Mouse (Mus musculus): ENCODE measurements at regions not wholly inside any gene's neighbourhood (a gene's known extent, or its start where the extent isn't known, plus 50 kb on each side); places are given as distances from the start of the nearest gene placed in this dataset.

GRCm38 (mm10) chr12:112235841-112236240, 89.8 kb downstream of the Kif26a start:
- no peak for DNase-seq (ENCODE audit: low spot score in 2 of 2)

GRCm38 (mm10) chr12:112237061-112237490, 91.1 kb downstream of the Kif26a start:
- DNase-seq (ENCODE audit: low spot score in 2 of 2), result no peak

GRCm38 (mm10) chr12:112238834-112239233, 92.8 kb downstream of the Kif26a start:
- no peak for DNase-seq (ENCODE audit: low spot score in 2 of 2)

GRCm38 (mm10) chr12:112241740-112242171, 95.7 kb downstream of the Kif26a start:
- no peak for DNase-seq (ENCODE audit: low spot score in 2 of 2)

GRCm38 (mm10) chr12:112243231-112243630, 97.2 kb downstream of the Kif26a start:
- DNase-seq (ENCODE audit: low spot score in 2 of 2), result no peak

- no peak for DNase-seq (ENCODE audit: low spot score in 2 of 2)
These were observed 104.9 kb downstream of the Kif26a start for GRCm38 (mm10) chr12:112250894-112251293.

GRCm38 (mm10) chr12:112253461-112253860, 107.5 kb downstream of the Kif26a start:
- DNase-seq (ENCODE audit: low spot score in 2 of 2), result peak in 1 of 2 experiments; percentile 12

- DNase-seq (ENCODE audit: low spot score in 2 of 2), result no peak
These were observed 109.2 kb downstream of the Kif26a start for GRCm38 (mm10) chr12:112255223-112255622.

GRCm38 (mm10) chr12:112257691-112258090, 111.7 kb downstream of the Kif26a start:
- no peak for DNase-seq (ENCODE audit: low spot score in 2 of 2)

GRCm38 (mm10) chr12:112263283-112264056, 117.5 kb downstream of the Kif26a start:
- peak in 1 of 2 experiments; percentile 30 for DNase-seq (ENCODE audit: low spot score in 2 of 2)

GRCm38 (mm10) chr12:112264201-112264600, 118.2 kb downstream of the Kif26a start:
- no peak for DNase-seq (ENCODE audit: low spot score in 2 of 2)

- no peak for DNase-seq (ENCODE audit: low spot score in 2 of 2)
These were observed 119.4 kb downstream of the Kif26a start for GRCm38 (mm10) chr12:112265289-112265969.

- no peak for DNase-seq (ENCODE audit: low spot score in 2 of 2)
These were observed 128.0 kb downstream of the Kif26a start for GRCm38 (mm10) chr12:112274026-112274425.

GRCm38 (mm10) chr12:112274756-112275155, 128.7 kb downstream of the Kif26a start:
- no peak for DNase-seq (ENCODE audit: low spot score in 2 of 2)

GRCm38 (mm10) chr12:112276651-112277050, 130.6 kb downstream of the Kif26a start:
- no peak for DNase-seq (ENCODE audit: low spot score in 2 of 2)

GRCm38 (mm10) chr12:112277511-112277910, 131.5 kb downstream of the Kif26a start:
- DNase-seq (ENCODE audit: low spot score in 2 of 2), result no peak

GRCm38 (mm10) chr12:112285096-112285495, 139.1 kb downstream of the Kif26a start:
- no peak for DNase-seq (ENCODE audit: low spot score in 2 of 2)

GRCm38 (mm10) chr12:112288786-112289185, 142.8 kb downstream of the Kif26a start:
- DNase-seq (ENCODE audit: low spot score in 2 of 2), result no peak

- DNase-seq (ENCODE audit: low spot score in 2 of 2), result peak; percentile 9 to 58
These were observed 144.3 kb downstream of the Kif26a start for GRCm38 (mm10) chr12:112290299-112290698.

- DNase-seq (ENCODE audit: low spot score in 2 of 2), result no peak
These were observed 145.9 kb downstream of the Kif26a start for GRCm38 (mm10) chr12:112291748-112292561.

- no peak for DNase-seq (ENCODE audit: low spot score in 2 of 2)
These were observed 147.1 kb downstream of the Kif26a start for GRCm38 (mm10) chr12:112293105-112293504.

GRCm38 (mm10) chr12:112295337-112295941, 149.4 kb downstream of the Kif26a start:
- DNase-seq (ENCODE audit: low spot score in 2 of 2), result no peak
